Mouse (Mus musculus) telencephalon, adult 2 months (tissue): ENCODE measurements at regions not wholly inside any gene's neighbourhood (a gene's known extent, or its start where the extent isn't known, plus 50 kb on each side); places are given as distances from the start of the nearest gene placed in this dataset.

Experiments
- DNase-seq: peaks from one replicate; pipeline ENCODE4 v3.0.0-alpha.2; 2011; ENCODE audit warnings: low read depth, low spot score

DNA sequence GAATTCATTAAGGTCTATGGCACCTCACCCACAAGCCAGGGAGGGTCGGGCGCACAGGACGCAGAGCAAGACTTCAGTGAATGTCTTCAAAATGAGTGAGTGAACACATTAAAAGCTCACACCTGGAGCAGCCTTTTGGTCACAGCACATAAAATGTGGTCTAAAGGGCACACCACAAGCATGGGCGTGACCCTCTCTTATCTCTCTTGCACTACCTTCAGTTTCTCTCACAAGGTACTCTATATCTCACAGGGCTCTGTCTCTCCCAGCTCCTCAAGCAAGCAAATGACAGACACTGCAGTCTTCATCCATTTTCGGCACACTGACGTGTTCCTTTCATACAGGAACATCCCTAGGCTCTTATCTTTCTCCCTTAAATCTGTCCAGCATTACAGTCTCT lies 444.0 kb downstream of the Slc16a7 start:
- DNase-seq, result no peak

DNA sequence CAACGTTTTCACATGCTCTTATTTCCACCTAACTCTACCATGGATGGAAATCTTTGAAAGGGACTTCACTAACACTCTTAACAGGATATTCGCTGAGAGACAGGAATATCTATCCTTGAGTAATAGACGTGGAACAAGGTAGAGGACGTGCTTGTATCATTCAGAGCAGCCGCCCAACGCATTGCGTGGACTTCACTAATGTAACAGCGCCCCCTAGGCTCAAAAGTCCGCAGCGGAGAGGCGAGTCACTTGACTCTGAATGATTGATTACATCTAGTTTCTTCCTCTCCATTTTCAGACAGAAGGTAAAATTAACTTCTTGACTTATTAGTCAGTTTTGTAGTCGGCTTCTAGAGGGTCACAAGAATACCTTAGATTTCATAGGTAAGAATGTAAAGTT lies 447.1 kb downstream of the Slc16a7 start:
- no peak for DNase-seq

DNA sequence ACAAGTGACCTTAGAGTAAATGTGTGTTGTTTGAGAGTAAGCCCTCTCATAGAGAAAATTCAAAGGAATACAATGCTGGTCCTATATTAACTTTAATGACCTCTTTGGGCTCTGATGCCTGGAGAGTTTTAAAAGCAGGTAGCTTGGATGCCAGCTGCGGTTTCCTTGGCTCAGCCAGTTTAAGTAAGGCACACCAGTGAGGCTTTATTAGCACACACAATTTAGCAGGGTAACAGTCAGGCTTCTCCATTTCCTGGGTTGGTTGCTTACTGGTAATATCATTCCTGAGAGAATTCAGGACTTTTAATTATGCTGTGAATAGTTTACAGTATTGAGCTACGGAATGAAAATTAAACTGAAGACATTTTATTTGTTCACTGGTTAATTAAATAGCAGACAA lies 462.0 kb downstream of the Slc16a7 start:
- DNase-seq, result no peak

DNA sequence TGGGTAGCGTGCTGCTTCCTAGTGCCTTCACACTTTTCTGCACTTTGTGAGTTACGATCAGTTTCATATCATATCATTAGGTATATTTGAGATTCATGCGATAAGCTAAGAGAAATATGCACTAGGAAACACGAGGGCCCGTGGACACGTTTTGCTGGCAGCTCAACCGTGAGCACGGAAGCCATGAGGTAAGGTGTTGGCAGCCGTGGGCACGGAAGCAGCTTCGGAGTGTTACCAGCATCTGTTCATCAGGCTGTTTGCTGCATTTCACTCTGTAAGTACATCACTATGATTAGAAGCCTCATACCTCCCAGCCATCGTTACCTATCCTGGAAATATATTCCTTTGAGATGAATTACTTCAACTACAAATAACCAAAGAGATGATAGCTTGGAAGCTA lies 489.2 kb downstream of the Slc16a7 start:
- DNase-seq, result peak; percentile 36

DNA sequence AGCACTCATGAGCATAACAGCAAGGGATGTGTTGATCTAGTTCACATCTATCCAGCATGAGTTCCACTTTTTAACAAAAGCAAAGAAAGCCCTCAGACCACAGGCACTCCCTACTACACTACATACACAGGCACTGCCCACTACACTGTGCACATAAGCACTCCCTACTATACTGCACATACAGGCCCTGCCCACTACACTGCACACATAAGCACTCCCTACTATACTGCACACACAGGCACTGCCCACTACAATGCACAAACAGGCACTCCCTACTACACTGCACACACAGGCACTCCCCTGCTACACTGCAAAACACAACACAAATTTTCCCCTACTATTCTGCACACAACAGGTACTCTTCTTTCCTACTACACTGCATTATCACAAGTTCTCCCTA lies 510.7 kb downstream of the Slc16a7 start:
- no peak for DNase-seq

DNA sequence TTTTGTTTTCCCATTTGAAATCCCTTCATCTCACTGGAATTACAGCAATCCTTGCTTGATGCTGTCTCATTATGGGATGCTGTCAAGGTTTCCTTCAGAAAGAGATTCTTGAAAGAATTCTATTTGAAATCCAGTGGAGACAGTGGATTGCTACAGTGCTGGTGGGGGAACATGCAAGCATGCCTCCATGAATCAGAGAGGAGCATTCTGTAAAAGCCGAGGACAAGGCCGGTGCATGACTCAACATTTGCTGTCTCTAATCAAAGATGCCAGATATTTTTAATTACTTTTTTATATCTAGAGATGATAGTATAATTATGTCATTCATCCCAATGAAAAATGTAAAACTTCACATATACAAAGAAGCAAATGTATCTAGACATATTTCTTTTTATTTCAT lies 511.6 kb downstream of the Slc16a7 start:
- no peak for DNase-seq

DNA sequence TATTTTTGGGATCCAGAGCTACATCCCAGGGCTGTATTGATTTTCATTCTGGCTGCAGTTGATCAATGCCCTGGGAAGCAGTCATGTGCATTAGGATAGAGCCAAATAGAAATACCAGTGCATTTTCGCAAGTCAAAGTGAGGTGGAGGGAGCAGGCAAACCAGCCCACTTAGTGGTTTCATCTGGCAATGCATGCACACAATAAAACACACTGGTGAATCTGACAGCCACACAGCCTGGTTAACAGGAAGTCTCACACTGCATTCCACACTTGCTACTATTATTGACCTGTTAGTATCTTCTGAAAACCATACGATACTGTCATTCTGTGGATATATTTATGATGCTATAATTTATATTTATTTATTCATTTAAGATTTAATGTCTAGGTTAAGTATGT lies 517.1 kb downstream of the Slc16a7 start:
- no peak for DNase-seq

DNA sequence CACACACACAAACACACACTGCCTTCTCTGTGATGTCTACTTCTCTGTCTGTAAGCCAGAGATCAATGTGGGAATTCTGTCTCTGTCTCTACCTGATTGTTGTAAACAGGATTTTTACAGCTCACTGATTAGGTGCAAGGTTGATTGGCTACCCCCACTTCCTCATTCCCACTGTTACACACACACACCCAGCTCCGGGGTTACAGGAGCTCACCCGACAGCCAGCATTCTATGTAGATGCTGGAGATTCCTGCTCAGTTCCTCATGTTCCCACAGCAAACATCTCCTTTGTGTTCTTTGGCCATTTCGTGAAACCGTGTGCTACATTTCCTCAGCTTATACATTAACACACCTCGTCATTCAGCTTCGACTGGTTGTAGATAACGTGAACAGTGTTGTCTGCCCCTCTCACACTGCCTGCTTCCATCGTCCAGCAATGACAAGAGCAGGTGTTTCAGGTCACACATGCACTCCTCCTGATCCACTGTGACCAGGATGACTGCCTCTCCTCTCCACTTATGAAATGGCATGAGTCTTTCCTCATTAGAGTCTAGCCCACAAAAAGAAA lies 546.6 kb downstream of the Slc16a7 start:
- no peak for DNase-seq

DNA sequence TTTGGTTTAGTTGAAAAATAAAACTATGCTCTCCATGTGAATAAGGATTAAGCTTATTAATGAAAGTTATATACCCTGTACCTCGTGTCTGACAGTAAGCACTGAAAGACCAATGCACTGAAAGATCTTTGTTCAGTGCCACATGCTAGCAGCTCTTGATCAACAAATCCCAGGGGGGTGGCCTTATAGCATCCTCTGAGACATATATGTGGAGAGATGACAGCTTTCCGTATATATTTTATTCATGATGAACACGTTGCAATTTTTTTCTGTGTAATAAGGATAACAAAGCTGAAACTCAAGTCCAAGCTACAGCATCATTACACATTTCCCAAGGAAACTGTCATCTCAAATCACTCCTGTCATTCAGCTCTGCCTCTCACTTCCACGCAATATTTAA lies 555.3 kb downstream of the Slc16a7 start:
- DNase-seq, result no peak

DNA sequence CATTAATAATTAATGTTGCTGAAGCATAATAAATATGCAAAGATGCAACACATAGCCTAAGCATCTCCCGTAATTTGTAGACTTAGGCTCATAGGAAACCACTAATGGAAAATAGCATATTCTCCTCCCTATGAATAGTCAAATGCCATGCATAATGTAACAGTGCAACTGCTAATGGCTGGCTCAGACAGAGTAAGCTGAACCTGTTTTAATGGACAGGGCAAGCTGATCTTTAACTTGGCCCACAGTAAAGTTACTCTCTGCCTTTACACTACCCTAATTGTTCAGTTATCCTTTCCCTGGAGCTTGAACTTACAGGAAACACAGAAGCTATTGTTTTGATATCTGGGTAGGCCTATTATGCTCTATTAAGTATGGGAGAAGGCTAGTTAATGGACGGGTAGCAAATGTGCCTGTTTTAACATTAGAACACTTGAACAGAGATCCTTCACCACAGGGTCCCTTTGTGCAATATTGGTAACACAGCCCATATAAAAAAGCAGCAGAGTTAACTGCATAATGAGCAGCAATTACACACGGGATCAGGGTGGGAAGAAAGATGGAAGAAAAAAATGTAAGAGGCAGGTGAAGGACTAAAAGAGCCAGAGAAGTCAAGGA lies 585.2 kb downstream of the Slc16a7 start:
- DNase-seq, result no peak
